Mouse (Mus musculus) heart, embryonic 15.5 days (tissue): ENCODE data around the gene Nxn. TPM values are rescaled to one million over a fixed set of nuclear protein-coding genes. Genes with fewer than 3 reads are reported as not detected.

Experiments used
- ATAC-seq: fragments of 200-750 bp; cut with Nextera tagmentation; replicated peaks from 2 replicates; pipeline ENCODE4 v1.8.0; 2017; ENCODE audit warnings: low read depth, moderate TSS enrichment; ENCODE audit not compliant: insufficient number of reproducible peaks, insufficient read depth, low FRiP score
- H3K27ac ChIP-seq: fragments of 300-500 bp; sonication (generic); 2 replicates; pipeline ENCODE4 v1.5.1; 2015; ENCODE audit warnings: mild to moderate bottlenecking, inconsistent platforms
- H3K27me3 ChIP-seq: fragments of 300-500 bp; sonication (generic); 2 replicates; pipeline ENCODE4 v1.6.1; 2015; ENCODE audit warnings: inconsistent platforms
- H3K36me3 ChIP-seq: fragments of 300-500 bp; sonication (generic); 2 replicates; pipeline ENCODE4 v1.6.1; 2015; ENCODE audit warnings: mild to moderate bottlenecking, inconsistent platforms
- H3K4me1 ChIP-seq: fragments of 300-500 bp; sonication (generic); replicated peaks from 2 replicates; pipeline ENCODE4 v1.6.1; 2015; ENCODE audit warnings: inconsistent platforms
- H3K4me2 ChIP-seq: fragments of 300-500 bp; sonication (generic); 2 replicates; pipeline ENCODE4 v1.6.1; 2015; ENCODE audit warnings: inconsistent platforms, mild to moderate bottlenecking, moderate library complexity
- H3K4me3 ChIP-seq: fragments of 300-500 bp; sonication (generic); 2 replicates; pipeline ENCODE4 v1.5.1; 2015; ENCODE audit warnings: mild to moderate bottlenecking, inconsistent platforms
- H3K9ac ChIP-seq: fragments of 300-500 bp; sonication (generic); 2 replicates; pipeline ENCODE4 v1.6.1; 2015; ENCODE audit warnings: mild to moderate bottlenecking, inconsistent platforms
- H3K9me3 ChIP-seq: fragments of 300-500 bp; sonication (generic); replicated peaks from 2 replicates; pipeline ENCODE4 v1.6.1; 2016; ENCODE audit warnings: inconsistent platforms
- whole genome bisulfite sequencing: fragments of 180-500 bp; shearing (Covaris S2); methylation state at CpG from one replicate; pipeline ENCODE4 v1.1.7; 2015; ENCODE audit warnings: mixed read lengths; 5-methylcytosine and 5-hydroxymethylcytosine counted together
- polyA plus RNA-seq: library from polyadenylated mRNA; unstranded; fragments of >200 nt; fragmentation: Nextera tagmentation; extraction: Ambion mirVana; gene quantifications from 2 replicates; pipeline ENCODE4 v1.2.1, GENCODE M21; 2015

The Nxn gene
- polyA plus RNA-seq, result 18.6 and 26.0 TPM in 2 replicates

- no peaks in the 10 kb centered on the region for H3K27me3 ChIP-seq
- peak within 1 kb of the TSS; percentile 86 for H3K27ac ChIP-seq
- H3K9me3 ChIP-seq, result no peaks in the 10 kb centered on the region
- peak; percentile 93 for ATAC-seq
- peaks cover 16% of the 10 kb centered on the region for H3K4me1 ChIP-seq
- H3K4me3 ChIP-seq, result peak within 1 kb of the TSS; percentile 75
- under 1% methylated on average over 64 of the region's 70 CpGs for WGBS
- no peaks in the 10 kb centered on the region for H3K36me3 ChIP-seq
- H3K9ac ChIP-seq, result peak within 1 kb of the TSS; percentile 72
- peak within 1 kb of the TSS; percentile 92 for H3K4me2 ChIP-seq
These were observed at the start of gene Nxn for GRCm38 (mm10) chr11:76398798-76399586. Gene Nxn (minus strand): TSS chr11:76399140.

- Histone ChIP-seq H3K9ac (no peak overlapping the region), H3K36me3 (peaks cover 6% of the 10 kb centered on the region), H3K9me3 (no peaks in the 10 kb centered on the region), H3K4me1 (peaks cover 26% of the 10 kb centered on the region), H3K4me2 (no peak overlapping the region), H3K27ac (no peak overlapping the region), H3K4me3 (no peak overlapping the region), H3K27me3 (no peaks in the 10 kb centered on the region)
- 11% methylated on average over 10 of the region's 10 CpGs for WGBS
- no peak for ATAC-seq
These were observed 47.3 kb upstream of the Nxn start for GRCm38 (mm10) chr11:76446251-76446650.

- Histone ChIP-seq H3K36me3 (no peaks in the 10 kb centered on the region), H3K4me2 (no peak overlapping the region)
- 65% methylated on average over 8 of the region's 8 CpGs for WGBS
These were observed 46.5 kb upstream of the Nxn start for GRCm38 (mm10) chr11:76445459-76445858.

GRCm38 (mm10) chr11:76439666-76440065 lies 40.7 kb upstream of the Nxn start:
- Histone ChIP-seq H3K9ac (no peak overlapping the region), H3K4me3 (no peak overlapping the region), H3K4me2 (no peak overlapping the region), H3K27me3 (no peaks in the 10 kb centered on the region), H3K36me3 (no peaks in the 10 kb centered on the region), H3K4me1 (peaks cover 58% of the 10 kb centered on the region), H3K9me3 (no peaks in the 10 kb centered on the region), H3K27ac (no peak overlapping the region)
- 36% methylated on average over 3 of the region's 3 CpGs for WGBS
- ATAC-seq, result no peak

More at GRCm38 (mm10) chr11:76445459-76445858, 46.5 kb upstream of the Nxn start:
- peaks cover 31% of the 10 kb centered on the region for H3K4me1 ChIP-seq
- no peak overlapping the region for H3K9ac ChIP-seq
- H3K27ac ChIP-seq, result no peak overlapping the region
- H3K4me3 ChIP-seq, result no peak overlapping the region
- ATAC-seq, result no peak
- H3K27me3 ChIP-seq, result no peaks in the 10 kb centered on the region
- H3K9me3 ChIP-seq, result no peaks in the 10 kb centered on the region

- 7% methylated on average over 28 of the region's 28 CpGs for WGBS
- H3K9ac ChIP-seq, result peak overlapping the region; percentile 60
- H3K4me3 ChIP-seq, result peak overlapping the region; percentile 57
- no peaks in the 10 kb centered on the region for H3K9me3 ChIP-seq
- peak overlapping the region; percentile 85 for H3K4me2 ChIP-seq
- H3K27me3 ChIP-seq, result no peaks in the 10 kb centered on the region
- H3K36me3 ChIP-seq, result 0 out of 2 replicates have a peak, but pooled peaks cover 4% of the 10 kb centered on the region
- ATAC-seq, result peak; percentile 83
- peak overlapping the region; percentile 90 for H3K27ac ChIP-seq
- peaks cover 71% of the 10 kb centered on the region for H3K4me1 ChIP-seq
These were observed 38.0 kb upstream of the Nxn start for GRCm38 (mm10) chr11:76436864-76437437.

GRCm38 (mm10) chr11:76436009-76436408 lies 37.1 kb upstream of the Nxn start:
- Histone ChIP-seq H3K4me3 (peak overlapping the region; percentile 57), H3K27me3 (no peaks in the 10 kb centered on the region), H3K9ac (no peak overlapping the region), H3K4me1 (peaks cover 79% of the 10 kb centered on the region), H3K4me2 (peak overlapping the region; percentile 85), H3K27ac (peak overlapping the region; percentile 90; the same call in 1 of the 2 replicates), H3K9me3 (no peaks in the 10 kb centered on the region), H3K36me3 (0 out of 2 replicates have a peak, but pooled peaks cover 4% of the 10 kb centered on the region)
- no peak for ATAC-seq
- WGBS, result 66% methylated on average over 5 of the region's 5 CpGs

- H3K9ac ChIP-seq, result peak overlapping the region; percentile 12
- H3K4me3 ChIP-seq, result no peak overlapping the region
- peak overlapping the region; percentile 78 for H3K27ac ChIP-seq
- no peak overlapping the region for H3K4me2 ChIP-seq
- H3K4me1 ChIP-seq, result peaks cover 70% of the 10 kb centered on the region
- no peaks in the 10 kb centered on the region for H3K9me3 ChIP-seq
- no peaks in the 10 kb centered on the region for H3K27me3 ChIP-seq
- 0 out of 2 replicates have a peak, but pooled peaks cover 4% of the 10 kb centered on the region for H3K36me3 ChIP-seq
- ATAC-seq, result no peak
- 62% methylated on average over 6 of the region's 6 CpGs for WGBS
These were observed 31.2 kb upstream of the Nxn start for GRCm38 (mm10) chr11:76429966-76430631.

GRCm38 (mm10) chr11:76429556-76429955 lies 30.6 kb upstream of the Nxn start:
- WGBS, result 39% methylated on average over 7 of the region's 7 CpGs
- 0 out of 2 replicates have a peak, but pooled peaks cover 4% of the 10 kb centered on the region for H3K36me3 ChIP-seq
- peak overlapping the region; percentile 12; the same call in 1 of the 2 replicates for H3K9ac ChIP-seq
- peaks cover 67% of the 10 kb centered on the region for H3K4me1 ChIP-seq
- H3K4me2 ChIP-seq, result no peak overlapping the region
- H3K9me3 ChIP-seq, result no peaks in the 10 kb centered on the region
- no peaks in the 10 kb centered on the region for H3K27me3 ChIP-seq
- peak overlapping the region; percentile 78 for H3K27ac ChIP-seq
- H3K4me3 ChIP-seq, result no peak overlapping the region
- no peak for ATAC-seq

DNA sequence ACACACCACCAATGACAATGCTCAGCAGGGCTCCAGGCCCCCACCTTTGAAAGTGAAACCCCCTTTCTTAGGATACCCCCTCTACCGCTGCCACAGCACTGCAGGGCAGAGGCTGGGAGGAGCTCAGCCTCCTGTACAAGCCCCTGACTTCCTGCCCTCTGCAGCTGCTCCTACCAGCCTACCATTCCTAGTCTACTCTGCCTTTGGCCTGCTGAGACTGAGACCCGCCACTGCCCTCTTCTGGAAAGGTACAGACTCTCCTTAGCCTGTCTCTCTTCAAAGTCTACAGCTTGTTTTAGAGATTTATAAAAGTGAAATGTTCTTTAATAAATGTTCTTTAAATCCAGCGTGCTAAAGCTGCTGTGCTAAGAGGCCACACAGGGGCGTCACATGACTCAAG lies 30.1 kb upstream of the Nxn start:
- 0 out of 2 replicates have a peak, but pooled peaks have one; percentile 23 for ATAC-seq
- H3K4me2 ChIP-seq, result no peak overlapping the region
- peaks cover 5% of the 10 kb centered on the region; the same call in 1 of the 2 replicates for H3K36me3 ChIP-seq
- peaks cover 71% of the 10 kb centered on the region for H3K4me1 ChIP-seq
- no peak overlapping the region for H3K9ac ChIP-seq
- no peaks in the 10 kb centered on the region for H3K9me3 ChIP-seq
- no peaks in the 10 kb centered on the region for H3K27me3 ChIP-seq
- no peak overlapping the region for H3K4me3 ChIP-seq
- peak overlapping the region; percentile 78 for H3K27ac ChIP-seq
- WGBS, result 56% methylated on average over 4 of the region's 4 CpGs

- Histone ChIP-seq H3K27me3 (no peaks in the 10 kb centered on the region), H3K36me3 (peaks cover 8% of the 10 kb centered on the region; the same call in 1 of the 2 replicates), H3K9ac (no peak overlapping the region), H3K4me3 (no peak overlapping the region), H3K4me1 (peaks cover 68% of the 10 kb centered on the region), H3K4me2 (0 out of 2 replicates have a peak overlapping the region, but pooled peaks have one; percentile 29), H3K9me3 (no peaks in the 10 kb centered on the region), H3K27ac (peak overlapping the region; percentile 78)
- peak; percentile 51; the same call in 1 of the 2 replicates for ATAC-seq
- 23% methylated on average over 3 of the region's 3 CpGs for WGBS
These were observed 28.8 kb upstream of the Nxn start for GRCm38 (mm10) chr11:76427781-76428180.

DNA sequence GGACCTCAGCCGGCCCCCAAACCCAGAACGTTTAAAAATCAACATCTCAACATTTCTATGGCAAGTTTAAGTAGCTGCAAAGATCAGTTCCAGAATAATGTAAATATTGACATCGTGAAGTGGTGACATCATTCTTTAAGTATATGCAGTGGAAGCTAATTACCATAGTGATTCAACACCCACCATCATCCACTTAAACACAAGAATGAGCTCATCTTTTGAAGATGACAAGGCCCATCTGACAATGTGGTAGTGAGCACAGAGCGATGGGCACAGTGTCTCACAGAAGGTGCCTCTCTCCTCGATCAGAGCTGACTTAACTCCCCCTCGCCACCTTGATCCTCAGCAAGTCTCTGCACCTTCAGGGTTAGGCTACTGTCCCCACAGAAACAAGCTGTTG lies 26.8 kb upstream of the Nxn start:
- no peak overlapping the region for H3K9ac ChIP-seq
- 76% methylated on average over 6 of the region's 6 CpGs for WGBS
- no peak overlapping the region for H3K4me2 ChIP-seq
- no peak overlapping the region for H3K4me3 ChIP-seq
- no peaks in the 10 kb centered on the region for H3K27me3 ChIP-seq
- ATAC-seq, result no peak
- peaks cover 50% of the 10 kb centered on the region for H3K4me1 ChIP-seq
- no peak overlapping the region for H3K27ac ChIP-seq
- peaks cover 13% of the 10 kb centered on the region; the same call in 1 of the 2 replicates for H3K36me3 ChIP-seq
- no peaks in the 10 kb centered on the region for H3K9me3 ChIP-seq
